Mouse (Mus musculus) thymus, adult 18-20 months (tissue): Measurements from ENCODE around the gene Tnip3.

ENCODE experiments used
- DNase-seq, 2 experiments: peaks; one replicate each; pipeline ENCODE4 v3.0.0; 2022; ENCODE audit warnings: mixed read lengths in 2 of 2

Tnip3 gene

GRCm38 (mm10) chr6:65525192-65525591 lies at the start of gene Tnip3:
Gene Tnip3 (plus strand): TSS chr6:65525313.
- no peak for DNase-seq

- DNase-seq, result no peak
These were observed 26.3 kb upstream of the Tnip3 start for GRCm38 (mm10) chr6:65498786-65499185.

- DNase-seq, result peak; percentile 34 to 41
These were observed 15.0 kb upstream of the Tnip3 start for GRCm38 (mm10) chr6:65510051-65510669.

GRCm38 (mm10) chr6:65513813-65514212 lies 11.3 kb upstream of the Tnip3 start:
- no peak for DNase-seq

- no peak for DNase-seq
These were observed 8.4 kb upstream of the Tnip3 start for GRCm38 (mm10) chr6:65516759-65517158.

- no peak for DNase-seq
These were observed 4.3 kb upstream of the Tnip3 start for GRCm38 (mm10) chr6:65520821-65521220.

- no peak for DNase-seq
These were observed 2.8 kb downstream of the Tnip3 start for GRCm38 (mm10) chr6:65527892-65528291.

- DNase-seq, result no peak
These were observed 6.2 kb downstream of the Tnip3 start for GRCm38 (mm10) chr6:65531232-65531848.

GRCm38 (mm10) chr6:65533687-65534086 lies 8.6 kb downstream of the Tnip3 start:
- DNase-seq, result no peak

GRCm38 (mm10) chr6:65537327-65537884 lies 12.3 kb downstream of the Tnip3 start:
- DNase-seq, result no peak

- DNase-seq, result no peak
These were observed 13.0 kb downstream of the Tnip3 start for GRCm38 (mm10) chr6:65538022-65538652.

- no peak for DNase-seq
These were observed 13.8 kb downstream of the Tnip3 start for GRCm38 (mm10) chr6:65538921-65539320.

GRCm38 (mm10) chr6:65540138-65540537 lies 15.0 kb downstream of the Tnip3 start:
- DNase-seq, result no peak

- DNase-seq, result no peak
These were observed 16.0 kb downstream of the Tnip3 start for GRCm38 (mm10) chr6:65541094-65541493.

- DNase-seq, result no peak
These were observed 17.3 kb downstream of the Tnip3 start for GRCm38 (mm10) chr6:65542391-65542790.

- no peak for DNase-seq
These were observed 17.8 kb downstream of the Tnip3 start for GRCm38 (mm10) chr6:65542913-65543312.

GRCm38 (mm10) chr6:65563887-65564656 lies 39.0 kb downstream of the Tnip3 start:
- no peak for DNase-seq

- no peak for DNase-seq
These were observed 39.5 kb downstream of the Tnip3 start for GRCm38 (mm10) chr6:65564657-65565039.

- no peak for DNase-seq
These were observed 44.6 kb downstream of the Tnip3 start for GRCm38 (mm10) chr6:65569741-65570140.

GRCm38 (mm10) chr6:65578151-65578973 lies 53.2 kb downstream of the Tnip3 start:
- no peak for DNase-seq

- DNase-seq, result no peak
These were observed 57.9 kb downstream of the Tnip3 start for GRCm38 (mm10) chr6:65583029-65583428.

GRCm38 (mm10) chr6:65584870-65585332 lies 59.8 kb downstream of the Tnip3 start:
- DNase-seq, result no peak
